Mouse (Mus musculus) spleen, adult 2 months (tissue): Measurements from ENCODE around the gene Fam171a1.

Source experiments
- CTCF ChIP-seq: fragments of 200-500 bp; IDR thresholded peaks from 2 replicates; pipeline ENCODE4 v1.5.1; 2011; ENCODE audit warnings: mild to moderate bottlenecking, inconsistent platforms; ENCODE audit not compliant: insufficient read depth, insufficient read length, insufficient replicate concordance; ENCODE audit errors: extremely low read depth
- POLR2A ChIP-seq: fragments of 200-500 bp; IDR thresholded peaks from 2 replicates; pipeline ENCODE4 v1.6.1; 2011; ENCODE audit warnings: low read depth, low read length, inconsistent platforms

DNA sequence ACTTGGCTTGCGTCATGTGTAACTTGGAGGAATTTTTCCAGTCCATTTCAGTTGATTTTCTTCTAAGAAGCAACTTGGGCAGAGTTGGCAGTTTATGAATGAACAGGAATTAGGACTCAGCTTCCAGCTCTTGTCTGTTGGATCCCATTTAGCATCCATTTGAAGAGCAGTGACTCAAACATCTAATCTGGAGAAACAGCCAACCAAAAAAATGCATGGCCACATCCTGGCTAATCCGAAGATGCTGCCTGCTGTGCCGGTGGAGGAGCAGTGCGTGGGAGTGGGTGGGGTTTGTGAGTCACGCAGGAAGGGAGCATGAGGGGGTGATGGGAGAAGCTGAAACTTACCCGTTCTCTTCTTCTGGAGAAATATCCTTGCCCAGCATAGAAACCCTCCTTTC is 104.2 kb downstream of the Fam171a1 start:
- TF ChIP-seq CTCF, result no peak
- no peak for TF ChIP-seq POLR2A
